Mouse (Mus musculus): ENCODE results near the gene N4bp2l1. TPM values are rescaled to one million over a fixed set of nuclear protein-coding genes. Genes with fewer than 3 reads are reported as not detected.

N4bp2l1 gene
- polyA plus RNA-seq, 1 experiment from 2014 or later = 5.2 TPM

DNA sequence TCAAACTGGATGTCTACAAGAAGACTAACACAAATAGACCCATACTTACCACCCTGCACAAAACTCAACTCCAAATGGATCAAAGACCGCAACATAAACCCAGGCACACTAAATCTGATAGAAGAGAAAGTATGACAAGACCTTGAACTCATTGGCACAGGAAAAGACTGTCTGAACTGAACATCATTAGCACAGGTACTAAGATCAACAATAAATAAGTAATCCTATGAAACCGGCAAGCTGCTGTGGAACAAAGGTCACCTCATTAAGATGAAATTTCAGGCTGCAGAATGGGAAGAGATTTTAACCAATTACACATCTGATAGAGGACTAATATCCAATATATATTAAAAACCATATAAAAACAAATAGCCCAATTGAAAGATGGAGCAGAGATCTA lies 19.2 kb upstream of the N4bp2l1 start:
- no peaks in the 10 kb centered on the region for H3K36me3 ChIP-seq
- WGBS = 91% methylated on average over 2 of the region's 2 CpGs
- no peak for ATAC-seq (ENCODE audit: insufficient number of reproducible peaks, low FRiP score, low TSS enrichment, low read depth)
- H3K9ac ChIP-seq = no peak overlapping the region
- no peak overlapping the region for H3K4me2 ChIP-seq
- H3K27ac ChIP-seq = no peak overlapping the region
- H3K9me3 ChIP-seq = no peaks in the 10 kb centered on the region
- H3K4me1 ChIP-seq = no peaks in the 10 kb centered on the region
- no peak overlapping the region for H3K4me3 ChIP-seq
- H3K27me3 ChIP-seq = no peaks in the 10 kb centered on the region

- no peaks in the 10 kb centered on the region for H3K9me3 ChIP-seq
- no peaks in the 10 kb centered on the region for H3K36me3 ChIP-seq
- H3K27me3 ChIP-seq = no peaks in the 10 kb centered on the region
- no peak for ATAC-seq (ENCODE audit: insufficient number of reproducible peaks, low FRiP score, low TSS enrichment, low read depth)
- no peak overlapping the region for H3K27ac ChIP-seq
- no peaks in the 10 kb centered on the region for H3K4me1 ChIP-seq
- no peak overlapping the region for H3K9ac ChIP-seq
- WGBS = 87% methylated on average over 2 of the region's 2 CpGs
- H3K4me2 ChIP-seq = no peak overlapping the region
- H3K4me3 ChIP-seq = no peak overlapping the region
Measured at GRCm38 (mm10) chr5:150614054-150614453, 17.1 kb upstream of the N4bp2l1 start.

DNA sequence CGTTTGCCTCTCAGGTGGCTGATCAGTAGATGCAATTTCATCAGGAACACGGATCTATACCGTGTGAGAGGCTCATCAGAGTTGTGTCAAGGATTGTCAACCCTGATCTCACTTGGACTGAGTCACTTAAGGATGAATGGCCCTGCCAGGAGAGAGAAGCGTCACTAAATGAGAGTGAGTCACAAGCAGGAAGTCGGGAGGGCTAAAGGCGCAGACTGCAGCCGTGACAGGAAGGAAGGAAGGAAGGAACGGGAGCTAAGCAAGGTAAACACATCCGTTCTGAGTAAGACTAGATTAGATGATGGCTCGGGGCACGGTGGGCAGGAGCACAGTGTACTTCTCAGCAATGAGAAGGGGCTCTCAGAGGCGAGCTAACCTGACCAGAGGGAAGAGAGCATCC lies 14.7 kb upstream of the N4bp2l1 start:
- no peak overlapping the region for H3K4me2 ChIP-seq
- H3K27ac ChIP-seq = no peak overlapping the region
- no peaks in the 10 kb centered on the region for H3K9me3 ChIP-seq
- H3K9ac ChIP-seq = no peak overlapping the region
- H3K4me1 ChIP-seq = no peaks in the 10 kb centered on the region
- H3K36me3 ChIP-seq = no peaks in the 10 kb centered on the region
- H3K4me3 ChIP-seq = no peak overlapping the region
- WGBS = 55% methylated on average over 12 of the region's 12 CpGs
- no peak for ATAC-seq (ENCODE audit: insufficient number of reproducible peaks, low FRiP score, low TSS enrichment, low read depth)
- no peaks in the 10 kb centered on the region for H3K27me3 ChIP-seq

- Histone ChIP-seq H3K4me1 (no peaks in the 10 kb centered on the region), H3K9me3 (no peaks in the 10 kb centered on the region), H3K4me3 (no peak overlapping the region), H3K27me3 (no peaks in the 10 kb centered on the region), H3K27ac (no peak overlapping the region), H3K9ac (no peak overlapping the region), H3K36me3 (no peaks in the 10 kb centered on the region), H3K4me2 (no peak overlapping the region)
- WGBS = 81% methylated on average over 1 of the region's 1 CpGs
- ATAC-seq (ENCODE audit: insufficient number of reproducible peaks, low FRiP score, low TSS enrichment, low read depth) = no peak
Measured at GRCm38 (mm10) chr5:150611136-150611535, 14.1 kb upstream of the N4bp2l1 start.

DNA sequence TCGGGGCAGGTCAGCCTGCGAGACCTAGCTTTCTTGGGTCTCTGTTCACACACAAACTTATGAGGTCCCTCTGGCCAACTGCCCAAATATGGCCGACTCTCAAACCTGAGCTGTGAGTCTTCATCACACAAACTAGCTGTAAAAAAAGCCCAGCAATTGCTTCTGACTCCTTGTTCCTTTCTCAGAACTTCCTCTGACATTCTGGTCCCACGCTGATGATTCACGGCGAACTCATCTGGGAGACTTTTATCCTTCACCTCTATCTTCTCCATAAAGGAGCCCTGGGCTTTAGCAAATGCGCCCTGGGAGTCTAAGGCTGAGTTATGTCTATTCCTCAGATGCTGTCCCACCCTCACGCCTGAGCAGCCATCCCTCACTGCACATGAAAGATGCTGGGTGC lies 10.6 kb upstream of the N4bp2l1 start:
- WGBS = 89% methylated on average over 8 of the region's 8 CpGs
- Histone ChIP-seq H3K4me2 (no peak overlapping the region), H3K4me3 (no peak overlapping the region), H3K9ac (no peak overlapping the region), H3K4me1 (no peaks in the 10 kb centered on the region), H3K36me3 (no peaks in the 10 kb centered on the region), H3K27me3 (no peaks in the 10 kb centered on the region), H3K9me3 (no peaks in the 10 kb centered on the region), H3K27ac (no peak overlapping the region)
- no peak for ATAC-seq (ENCODE audit: insufficient number of reproducible peaks, low FRiP score, low TSS enrichment, low read depth)

GRCm38 (mm10) chr5:150606131-150606530 lies 9.1 kb upstream of the N4bp2l1 start:
- Histone ChIP-seq H3K4me2 (no peak overlapping the region), H3K9ac (no peak overlapping the region), H3K4me3 (no peak overlapping the region), H3K27ac (no peak overlapping the region), H3K4me1 (no peaks in the 10 kb centered on the region), H3K9me3 (no peaks in the 10 kb centered on the region), H3K27me3 (no peaks in the 10 kb centered on the region), H3K36me3 (no peaks in the 10 kb centered on the region)
- no peak for ATAC-seq (ENCODE audit: insufficient number of reproducible peaks, low FRiP score, low TSS enrichment, low read depth)
- WGBS = 97% methylated on average over 6 of the region's 6 CpGs

- Histone ChIP-seq H3K4me2 (no peak overlapping the region), H3K36me3 (no peaks in the 10 kb centered on the region), H3K9ac (no peak overlapping the region), H3K27ac (no peak overlapping the region), H3K27me3 (no peaks in the 10 kb centered on the region), H3K4me1 (0 out of 2 replicates have a peak, but pooled peaks cover 5% of the 10 kb centered on the region), H3K9me3 (no peaks in the 10 kb centered on the region), H3K4me3 (no peak overlapping the region)
- no peak for ATAC-seq (ENCODE audit: insufficient number of reproducible peaks, low FRiP score, low TSS enrichment, low read depth)
- 81% methylated on average over 14 of the region's 14 CpGs for WGBS
Measured at GRCm38 (mm10) chr5:150601441-150602230, 4.6 kb upstream of the N4bp2l1 start.

DNA sequence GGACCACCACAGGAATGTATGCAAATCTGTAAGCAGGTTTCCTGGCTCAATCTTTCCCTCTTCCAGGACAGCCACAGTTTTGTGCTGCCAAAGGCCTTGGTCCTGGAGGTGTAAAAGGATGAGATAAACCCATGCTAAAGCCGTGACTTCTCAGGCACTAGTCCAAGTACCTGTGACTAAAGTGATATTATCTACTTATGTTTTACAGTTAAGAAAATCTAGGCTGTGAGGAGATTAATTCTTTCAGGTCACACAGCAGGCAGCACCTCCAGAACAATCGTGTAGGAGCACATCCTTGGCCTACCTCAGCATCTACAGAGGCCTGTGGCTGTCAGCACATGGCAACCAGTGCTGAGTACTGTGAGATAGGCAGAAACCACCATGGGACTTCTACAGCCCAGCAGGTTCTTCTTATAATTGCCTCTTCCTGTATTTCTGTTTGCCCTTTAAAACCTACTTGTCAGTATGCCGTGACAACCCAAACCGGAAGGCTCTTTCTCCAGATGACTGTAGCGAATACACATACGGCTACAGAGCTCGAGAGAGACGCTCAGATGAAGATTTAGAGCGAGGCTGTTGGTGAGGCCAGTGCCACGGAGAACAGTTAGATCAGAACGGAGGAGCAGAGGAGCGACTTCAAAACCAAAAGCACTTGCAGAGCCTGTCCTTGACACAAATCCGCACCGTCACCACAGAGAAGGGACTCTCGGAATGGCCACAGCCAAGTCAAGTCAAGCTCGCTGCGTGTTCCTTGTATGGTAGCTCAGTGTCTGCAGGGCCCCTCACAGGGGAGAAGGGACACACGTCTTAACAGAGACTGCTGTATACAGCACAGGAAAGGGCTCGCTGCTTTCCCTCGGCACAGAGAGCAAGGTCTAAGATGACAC lies 3.8 kb upstream of the N4bp2l1 start:
- no peak for ATAC-seq (ENCODE audit: insufficient number of reproducible peaks, low FRiP score, low TSS enrichment, low read depth)
- Histone ChIP-seq H3K27ac (no peak overlapping the region), H3K9me3 (no peaks in the 10 kb centered on the region), H3K36me3 (no peaks in the 10 kb centered on the region), H3K4me2 (no peak overlapping the region), H3K4me3 (no peak overlapping the region), H3K9ac (no peak overlapping the region), H3K27me3 (no peaks in the 10 kb centered on the region), H3K4me1 (0 out of 2 replicates have a peak, but pooled peaks cover 5% of the 10 kb centered on the region)
- WGBS = 75% methylated on average over 20 of the region's 20 CpGs

GRCm38 (mm10) chr5:150599301-150600294 lies 2.6 kb upstream of the N4bp2l1 start:
- Histone ChIP-seq H3K27me3 (peaks cover 8% of the 10 kb centered on the region; the same call in 1 of the 2 replicates), H3K4me2 (no peak overlapping the region), H3K27ac (no peak overlapping the region), H3K4me1 (peaks cover 10% of the 10 kb centered on the region; the same call in 1 of the 2 replicates), H3K4me3 (no peak overlapping the region), H3K9me3 (no peaks in the 10 kb centered on the region), H3K36me3 (no peaks in the 10 kb centered on the region), H3K9ac (no peak overlapping the region)
- no peak for ATAC-seq (ENCODE audit: insufficient number of reproducible peaks, low FRiP score, low TSS enrichment, low read depth)
- 60% methylated on average over 13 of the region's 13 CpGs for WGBS

GRCm38 (mm10) chr5:150598202-150599119 lies 1.5 kb upstream of the N4bp2l1 start:
- H3K4me1 ChIP-seq = peaks cover 13% of the 10 kb centered on the region; the same call in 1 of the 2 replicates
- WGBS = 56% methylated on average over 21 of the region's 21 CpGs
- no peak for ATAC-seq (ENCODE audit: insufficient number of reproducible peaks, low FRiP score, low TSS enrichment, low read depth)
- H3K27ac ChIP-seq = no peak overlapping the region
- no peak overlapping the region for H3K4me3 ChIP-seq
- no peaks in the 10 kb centered on the region for H3K9me3 ChIP-seq
- no peak overlapping the region for H3K9ac ChIP-seq
- peaks cover 20% of the 10 kb centered on the region for H3K27me3 ChIP-seq
- no peak overlapping the region for H3K4me2 ChIP-seq
- no peaks in the 10 kb centered on the region for H3K36me3 ChIP-seq
